Mouse (Mus musculus) thymus, postnatal 25 days (tissue): ENCODE measurements around the gene Sec24b.

Source experiments
- DNase-seq: peaks from one replicate; pipeline ENCODE4 v3.0.0; 2022

Gene Sec24b

GRCm38 (mm10) chr3:129970529-129971515 is 90.5 kb downstream of the Sec24b start:
- no peak for DNase-seq

- peak; percentile 59 for DNase-seq
These were observed 91.6 kb downstream of the Sec24b start, which contains the start of gene Mcub for GRCm38 (mm10) chr3:129969432-129970395. TSS of gene Mcub (minus strand) at chr3:129970206.

- DNase-seq, result no peak
These were observed 92.3 kb downstream of the Sec24b start for GRCm38 (mm10) chr3:129969031-129969430.

- DNase-seq, result no peak
These were observed 93.5 kb downstream of the Sec24b start for GRCm38 (mm10) chr3:129967874-129968273.

GRCm38 (mm10) chr3:129964681-129965080 is 96.7 kb downstream of the Sec24b start:
- DNase-seq, result no peak

GRCm38 (mm10) chr3:129962533-129962932 is 98.8 kb downstream of the Sec24b start:
- no peak for DNase-seq

DNA sequence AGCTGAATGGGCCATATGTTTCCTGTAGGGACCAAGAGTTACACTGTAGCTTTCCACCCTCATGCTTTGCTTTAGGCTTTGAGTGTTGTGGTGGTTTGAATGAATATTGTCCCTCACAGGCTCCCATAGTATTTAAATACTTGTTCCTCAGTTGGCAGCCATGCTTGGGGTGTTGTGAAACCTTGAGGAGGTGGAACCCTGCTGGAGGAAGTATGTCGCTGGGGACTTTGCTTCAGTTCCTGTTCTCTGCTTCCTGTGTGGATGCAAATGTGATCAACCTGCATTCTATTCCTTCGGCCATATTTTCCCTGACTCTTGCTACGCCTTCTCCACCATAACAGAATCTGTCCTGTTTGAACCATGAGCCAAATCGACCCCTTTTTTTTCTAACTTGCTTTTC is 108.1 kb downstream of the Sec24b start:
- DNase-seq, result no peak

DNA sequence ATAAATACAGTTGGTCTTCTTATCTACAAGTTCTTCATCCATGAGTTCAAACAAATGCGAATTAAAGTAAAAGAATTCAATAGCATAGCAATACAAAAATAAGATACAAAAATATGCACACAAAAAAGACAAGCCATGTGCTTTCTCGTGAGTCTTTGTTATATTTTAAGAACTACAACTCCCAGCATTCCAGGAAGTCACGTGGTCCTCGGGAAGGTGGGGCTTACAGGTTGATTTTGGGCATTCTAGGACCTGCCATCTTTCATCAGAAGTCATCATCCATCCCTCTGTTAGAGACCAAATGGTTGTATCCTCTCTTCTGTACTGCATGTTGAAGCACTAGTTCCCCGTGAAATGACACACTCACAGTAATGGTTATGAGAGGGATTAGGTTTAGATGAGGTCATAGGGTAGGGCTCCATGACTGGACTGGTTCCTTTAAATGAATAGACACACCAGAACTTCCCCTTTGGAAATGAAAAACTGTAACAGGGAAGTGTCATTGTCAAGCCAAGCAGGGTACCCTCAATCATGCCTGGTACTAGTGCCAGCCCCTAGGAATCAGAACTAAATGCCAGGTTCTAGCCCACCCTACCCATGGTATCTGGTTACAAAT is 112.1 kb downstream of the Sec24b start:
- DNase-seq, result no peak

- DNase-seq, result no peak
These were observed 113.0 kb downstream of the Sec24b start for GRCm38 (mm10) chr3:129948359-129948758.

- no peak for DNase-seq
These were observed 115.0 kb downstream of the Sec24b start for GRCm38 (mm10) chr3:129946217-129946914.

DNA sequence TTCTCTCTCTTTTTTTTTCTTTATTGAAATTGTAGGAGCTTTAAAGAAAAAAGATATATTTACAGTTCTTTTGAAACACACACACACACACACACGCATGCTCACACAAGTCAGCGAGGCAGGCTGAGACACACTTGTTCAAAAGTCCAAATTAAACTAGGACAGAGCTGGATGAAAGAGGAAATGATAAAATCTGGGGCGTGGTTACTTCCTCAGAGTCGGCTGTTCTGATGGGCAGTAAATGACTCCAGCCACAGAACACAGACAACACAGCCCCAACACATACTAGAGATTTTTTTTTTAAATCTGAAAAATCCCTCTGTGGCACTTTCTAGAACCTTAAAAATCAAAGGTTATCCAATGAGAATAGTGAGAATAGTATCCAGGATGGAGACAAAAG is 117.5 kb downstream of the Sec24b start:
- no peak for DNase-seq

GRCm38 (mm10) chr3:129941291-129941690 is 120.1 kb downstream of the Sec24b start:
- DNase-seq, result no peak

- DNase-seq, result no peak
These were observed 120.6 kb downstream of the Sec24b start for GRCm38 (mm10) chr3:129940780-129941179.

GRCm38 (mm10) chr3:129939058-129939457 is 122.3 kb downstream of the Sec24b start:
- DNase-seq, result no peak

- DNase-seq, result no peak
These were observed 123.5 kb downstream of the Sec24b start for GRCm38 (mm10) chr3:129937848-129938247.

DNA sequence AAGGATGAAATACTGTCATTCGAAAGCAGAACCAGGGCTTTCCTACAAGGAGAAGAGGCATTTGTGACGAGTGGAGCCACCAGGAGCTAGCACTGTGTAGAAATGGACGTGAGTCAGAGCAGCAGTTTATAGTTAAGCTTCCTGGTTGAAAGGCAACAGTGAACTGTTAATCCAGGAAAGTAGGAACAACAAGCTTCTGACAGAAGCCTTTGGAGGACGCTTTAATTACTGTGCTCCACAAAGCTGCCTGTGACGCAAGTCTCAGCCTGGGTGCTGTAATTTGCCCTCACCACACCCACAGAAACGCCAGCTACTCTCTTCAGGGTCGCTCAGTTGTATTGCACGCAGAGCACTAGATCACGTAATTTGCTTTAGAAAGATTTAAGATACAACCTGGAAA is 124.8 kb downstream of the Sec24b start:
- DNase-seq, result no peak
